Mouse (Mus musculus): ENCODE data around the gene Abhd8. TPM values are rescaled to one million over a fixed set of nuclear protein-coding genes. Genes with fewer than 3 reads are reported as not detected.
"Not testable (repeated sequence)": the region's sequence is repeated elsewhere in the genome, so short reads cannot be mapped to it uniquely, and the experiment has no call there.

The Abhd8 gene
- polyA plus RNA-seq, 1 experiment from 2014 or later, result 30.0 TPM

DNA sequence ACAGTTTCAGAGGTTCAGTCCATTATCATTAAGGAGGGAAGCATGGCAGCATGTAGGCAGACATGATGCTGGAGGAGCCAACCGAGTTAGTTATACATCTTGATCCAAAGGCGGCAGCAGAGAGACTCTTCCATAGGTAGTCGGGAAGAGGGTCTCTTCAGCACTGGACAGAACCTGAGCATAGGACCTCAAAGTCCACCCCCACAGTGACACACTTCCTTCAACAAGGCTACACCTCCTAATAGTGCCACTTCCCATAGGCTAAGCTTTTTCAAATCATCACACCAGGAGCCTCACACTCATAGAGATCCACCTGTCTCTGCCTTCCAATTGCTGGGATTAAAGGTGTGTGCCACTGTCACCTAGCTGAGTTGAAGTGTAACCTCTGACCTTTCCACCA is 26.4 kb downstream of the Abhd8 start:
- Histone ChIP-seq H3K9ac (replicated peaks; ENCODE audit: low read depth, low read length) (no peak overlapping the region), H3K27ac (ENCODE audit: low read length) (no peak overlapping the region), H3K9me3 (ENCODE audit: control insufficient read depth, low read depth, low read length) (no peaks in the 10 kb centered on the region), H3K4me1 (ENCODE audit: control insufficient read depth, insufficient read depth, low read length) (no peaks in the 10 kb centered on the region), H3K27me3 (ENCODE audit: control insufficient read depth, insufficient read depth, low read length) (no peaks in the 10 kb centered on the region), H3K36me3 (ENCODE audit: control insufficient read depth, insufficient read depth, low read length) (no peaks in the 10 kb centered on the region), H3K4me3 (ENCODE audit: low read depth, low read length) (no peak overlapping the region), H3K4me2 (replicated peaks; ENCODE audit: low read depth, low read length) (no peak overlapping the region)
- 52% methylated on average over 3 of the region's 3 CpGs for WGBS
- no peak for ATAC-seq (ENCODE audit: insufficient number of reproducible peaks, insufficient read depth, low FRiP score, low read depth)

DNA sequence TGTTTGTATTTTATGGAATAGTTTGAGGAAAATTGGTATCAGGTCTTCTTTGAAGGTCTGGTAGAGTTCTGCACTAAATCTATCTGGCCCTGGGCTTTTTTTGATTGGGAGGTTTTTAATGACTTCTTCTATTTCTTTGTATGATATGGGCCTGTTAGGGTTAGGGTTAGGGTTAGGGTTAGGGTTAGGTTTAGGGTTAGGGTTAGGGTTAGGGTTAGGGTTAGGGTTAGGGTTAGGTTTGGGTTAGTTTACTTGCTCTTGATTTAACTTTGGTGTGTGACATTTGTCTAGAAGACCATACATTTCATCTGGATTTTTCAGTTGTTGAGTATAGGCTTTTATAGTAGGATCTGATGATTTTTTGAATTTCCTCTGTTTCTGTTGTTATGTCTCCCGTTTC is 30.5 kb downstream of the Abhd8 start:
- ATAC-seq (ENCODE audit: insufficient number of reproducible peaks, insufficient read depth, low FRiP score, low read depth); H3K4me3 ChIP-seq (ENCODE audit: low read depth, low read length); H3K27ac ChIP-seq (ENCODE audit: low read length); H3K9me3 ChIP-seq (ENCODE audit: control insufficient read depth, low read depth, low read length); H3K4me1 ChIP-seq (ENCODE audit: control insufficient read depth, insufficient read depth, low read length); H3K27me3 ChIP-seq (ENCODE audit: control insufficient read depth, insufficient read depth, low read length); H3K9ac ChIP-seq (replicated peaks; ENCODE audit: low read depth, low read length); H3K4me2 ChIP-seq (replicated peaks; ENCODE audit: low read depth, low read length); H3K36me3 ChIP-seq (ENCODE audit: control insufficient read depth, insufficient read depth, low read length): not testable (repeated sequence)
- 71% methylated on average over 1 of the region's 1 CpGs for WGBS

DNA sequence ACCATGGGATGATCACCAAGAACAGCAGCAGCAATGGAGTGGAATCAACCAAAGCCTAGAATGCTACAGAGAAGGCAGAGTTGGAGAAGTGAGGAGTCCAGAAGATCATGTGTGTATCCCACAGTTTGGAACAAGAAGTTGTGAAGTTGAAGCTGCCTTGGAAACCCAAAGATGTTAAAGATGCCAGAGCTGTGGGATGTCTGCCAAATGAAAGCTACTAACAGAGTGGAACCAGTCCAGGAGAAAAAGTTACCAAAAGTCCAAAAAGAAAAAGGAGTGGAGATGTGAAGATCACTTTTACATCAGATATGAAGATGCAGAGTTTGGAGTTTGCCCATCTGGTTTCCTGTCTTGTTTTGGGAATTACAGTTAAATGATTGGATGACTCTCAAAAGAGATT is 41.3 kb downstream of the Abhd8 start:
- no peak for ATAC-seq (ENCODE audit: insufficient number of reproducible peaks, insufficient read depth, low FRiP score, low read depth)
- no peaks in the 10 kb centered on the region for H3K36me3 ChIP-seq (ENCODE audit: control insufficient read depth, insufficient read depth, low read length)

DNA sequence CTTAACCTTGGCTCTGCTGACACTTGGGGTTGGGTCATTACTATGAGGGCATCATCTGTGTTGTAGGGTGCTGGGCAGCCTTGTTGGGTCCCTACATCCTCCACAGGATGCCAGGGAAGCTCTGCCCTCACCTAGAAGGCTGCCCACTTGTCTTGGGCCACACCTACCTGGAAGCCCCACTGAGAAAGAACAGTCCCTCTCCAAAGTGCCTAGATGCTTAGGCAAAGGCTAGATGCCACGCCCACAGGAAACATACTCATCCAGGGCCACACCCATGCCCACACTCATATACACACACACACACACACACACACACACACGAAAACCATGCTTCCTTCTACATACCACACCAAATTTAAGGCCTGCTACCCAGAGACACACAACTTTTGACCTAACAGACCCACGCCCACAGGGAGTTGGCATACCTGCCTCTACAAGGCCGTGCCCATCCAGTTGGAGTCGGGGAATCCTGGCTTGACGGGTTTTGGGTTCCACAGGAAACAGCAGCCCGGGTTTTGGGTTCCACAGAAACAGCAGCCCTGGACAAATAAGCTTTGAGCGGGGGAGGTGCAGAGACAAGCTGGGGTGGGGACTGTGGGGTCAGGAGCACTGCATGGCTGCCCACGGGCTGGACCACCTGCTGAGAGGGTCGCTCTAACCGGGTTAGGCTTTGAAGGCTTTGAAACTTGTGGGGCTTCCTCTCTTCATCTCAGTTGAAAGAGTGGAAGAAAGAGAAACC is 51.8 kb downstream of the Abhd8 start:
- H3K27me3 ChIP-seq (ENCODE audit: control insufficient read depth, insufficient read depth, low read length), result no peaks in the 10 kb centered on the region
- no peak overlapping the region for H3K27ac ChIP-seq (ENCODE audit: low read length)
- H3K4me2 ChIP-seq (replicated peaks; ENCODE audit: low read depth, low read length), result no peak overlapping the region
- H3K36me3 ChIP-seq (ENCODE audit: control insufficient read depth, insufficient read depth, low read length), result peaks cover 21% of the 10 kb centered on the region; the same call in 1 of the 2 replicates
- no peak overlapping the region for H3K9ac ChIP-seq (replicated peaks; ENCODE audit: low read depth, low read length)
- peaks cover 10% of the 10 kb centered on the region; the same call in 1 of the 2 replicates for H3K4me1 ChIP-seq (ENCODE audit: control insufficient read depth, insufficient read depth, low read length)
- WGBS, result 47% methylated on average over 11 of the region's 11 CpGs
- no peak; the same call in 1 of the 2 replicates for ATAC-seq (ENCODE audit: insufficient number of reproducible peaks, insufficient read depth, low FRiP score, low read depth)
- no peaks in the 10 kb centered on the region for H3K9me3 ChIP-seq (ENCODE audit: control insufficient read depth, low read depth, low read length)
- H3K4me3 ChIP-seq (ENCODE audit: low read depth, low read length), result no peak overlapping the region

More for the DNA sequence above, 41.3 kb downstream of the Abhd8 start:
- H3K4me3 ChIP-seq (ENCODE audit: low read depth, low read length), result no peak overlapping the region
- H3K4me2 ChIP-seq (replicated peaks; ENCODE audit: low read depth, low read length), result no peak overlapping the region
- no peak overlapping the region for H3K9ac ChIP-seq (replicated peaks; ENCODE audit: low read depth, low read length)
- H3K9me3 ChIP-seq (ENCODE audit: control insufficient read depth, low read depth, low read length), result 0 out of 2 replicates have a peak, but pooled peaks cover 2% of the 10 kb centered on the region
- no peaks in the 10 kb centered on the region for H3K27me3 ChIP-seq (ENCODE audit: control insufficient read depth, insufficient read depth, low read length)
- H3K4me1 ChIP-seq (ENCODE audit: control insufficient read depth, insufficient read depth, low read length), result no peaks in the 10 kb centered on the region
- no peak overlapping the region for H3K27ac ChIP-seq (ENCODE audit: low read length)

DNA sequence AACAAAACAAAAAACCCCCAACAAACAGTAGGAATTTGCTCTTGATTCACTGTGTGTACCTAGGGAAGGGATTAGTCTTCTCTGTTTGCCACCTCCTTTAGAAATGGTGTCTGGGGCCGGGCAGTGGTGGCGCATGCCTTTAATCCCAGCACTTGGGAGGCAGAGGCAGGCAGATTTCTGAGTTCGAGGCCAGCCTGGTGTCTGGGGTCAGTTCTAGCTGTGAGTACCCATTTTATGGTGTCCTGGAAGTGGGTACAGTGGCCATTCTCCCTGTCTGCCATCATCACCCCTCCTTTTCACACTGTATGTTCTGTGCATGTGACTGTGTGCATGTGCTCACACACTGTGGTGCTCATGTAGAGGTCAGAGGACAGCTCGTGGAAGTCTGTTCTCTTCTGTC is 55.2 kb downstream of the Abhd8 start:
- H3K36me3 ChIP-seq (ENCODE audit: control insufficient read depth, insufficient read depth, low read length), result peaks cover 21% of the 10 kb centered on the region; the same call in 1 of the 2 replicates
- 87% methylated on average over 4 of the region's 4 CpGs for WGBS
- H3K27ac ChIP-seq (ENCODE audit: low read length), result no peak overlapping the region
- no peak overlapping the region for H3K4me2 ChIP-seq (replicated peaks; ENCODE audit: low read depth, low read length)
- no peak overlapping the region for H3K4me3 ChIP-seq (ENCODE audit: low read depth, low read length)
- no peak for ATAC-seq (ENCODE audit: insufficient number of reproducible peaks, insufficient read depth, low FRiP score, low read depth)
- H3K9ac ChIP-seq (replicated peaks; ENCODE audit: low read depth, low read length), result no peak overlapping the region
- peaks cover 12% of the 10 kb centered on the region; the same call in 1 of the 2 replicates for H3K4me1 ChIP-seq (ENCODE audit: control insufficient read depth, insufficient read depth, low read length)
- no peaks in the 10 kb centered on the region for H3K27me3 ChIP-seq (ENCODE audit: control insufficient read depth, insufficient read depth, low read length)
- no peaks in the 10 kb centered on the region for H3K9me3 ChIP-seq (ENCODE audit: control insufficient read depth, low read depth, low read length)

DNA sequence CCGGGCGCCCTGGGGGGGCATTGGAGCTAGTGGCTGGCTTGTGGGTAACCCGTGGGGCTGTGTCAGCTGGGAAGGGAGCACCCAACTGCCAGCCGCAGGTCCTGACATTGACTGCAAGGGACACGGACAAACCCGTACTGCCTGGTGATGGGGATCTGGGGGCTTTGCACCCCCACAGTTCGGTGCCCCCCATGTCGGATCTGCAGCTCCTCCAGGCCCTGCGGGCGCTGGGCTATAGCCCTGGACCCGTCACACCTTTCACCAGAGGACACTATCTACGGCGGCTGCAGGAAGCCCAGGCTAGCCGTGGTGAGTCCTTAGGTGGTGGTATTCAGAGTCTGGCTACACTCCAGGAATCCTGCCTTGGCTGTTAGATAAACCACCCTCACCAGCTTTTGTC is 56.0 kb downstream of the Abhd8 start:
- Histone ChIP-seq H3K4me1 (ENCODE audit: control insufficient read depth, insufficient read depth, low read length) (peaks cover 12% of the 10 kb centered on the region; the same call in 1 of the 2 replicates), H3K9me3 (ENCODE audit: control insufficient read depth, low read depth, low read length) (no peaks in the 10 kb centered on the region), H3K9ac (replicated peaks; ENCODE audit: low read depth, low read length) (no peak overlapping the region), H3K4me2 (replicated peaks; ENCODE audit: low read depth, low read length) (peak overlapping the region; percentile 95; the same call in 1 of the 2 replicates), H3K27ac (ENCODE audit: low read length) (no peak overlapping the region), H3K36me3 (ENCODE audit: control insufficient read depth, insufficient read depth, low read length) (peaks cover 21% of the 10 kb centered on the region; the same call in 1 of the 2 replicates), H3K27me3 (ENCODE audit: control insufficient read depth, insufficient read depth, low read length) (no peaks in the 10 kb centered on the region), H3K4me3 (ENCODE audit: low read depth, low read length) (no peak overlapping the region)
- ATAC-seq (ENCODE audit: insufficient number of reproducible peaks, insufficient read depth, low FRiP score, low read depth), result no peak
- 95% methylated on average over 14 of the region's 14 CpGs for WGBS

Other genes starting within 250 kb of the Abhd8 start
- gene Myo9b, start 190.9 kb downstream of the Abhd8 start, polyA plus RNA-seq (2014; fragmentation: Nextera tagmentation; extraction: Ambion mirVana), result 22.5 and 23.8 TPM in 2 replicates
- gene Haus8, start 190.7 kb downstream of the Abhd8 start, polyA plus RNA-seq (2014; fragmentation: Nextera tagmentation; extraction: Ambion mirVana), result 53.7 and 54.1 TPM in 2 replicates
- 106 and 108 TPM in 2 replicates for gene Use1, start 96.8 kb downstream of the Abhd8 start, polyA plus RNA-seq (2014; fragmentation: Nextera tagmentation; extraction: Ambion mirVana)
- 3.8 TPM in 2 replicates for gene Ocel1, start 92.4 kb downstream of the Abhd8 start, polyA plus RNA-seq (2014; fragmentation: Nextera tagmentation; extraction: Ambion mirVana)
- gene Nr2f6, start 81.7 kb downstream of the Abhd8 start, polyA plus RNA-seq (2014; fragmentation: Nextera tagmentation; extraction: Ambion mirVana), result 52.7 and 65.5 TPM in 2 replicates
- 8.6 and 9.6 TPM in 2 replicates for gene Ushbp1, start 67.9 kb downstream of the Abhd8 start, polyA plus RNA-seq (2014; fragmentation: Nextera tagmentation; extraction: Ambion mirVana)
- gene Babam1, start 66.8 kb downstream of the Abhd8 start, polyA plus RNA-seq (2014; fragmentation: Nextera tagmentation; extraction: Ambion mirVana), result 92.2 and 94.2 TPM in 2 replicates
- gene Ankle1, start 57.6 kb downstream of the Abhd8 start, polyA plus RNA-seq (2014; fragmentation: Nextera tagmentation; extraction: Ambion mirVana), result 30.9 and 39.8 TPM in 2 replicates
- gene Mrpl34, start 1.3 kb upstream of the Abhd8 start, polyA plus RNA-seq (2014; fragmentation: Nextera tagmentation; extraction: Ambion mirVana), result 139 and 154 TPM in 2 replicates
- gene Dda1, start 5.5 kb upstream of the Abhd8 start, polyA plus RNA-seq (2014; fragmentation: Nextera tagmentation; extraction: Ambion mirVana), result 94.8 and 98.9 TPM in 2 replicates
- gene Ano8, start 22.3 kb upstream of the Abhd8 start, polyA plus RNA-seq (2014; fragmentation: Nextera tagmentation; extraction: Ambion mirVana), result 2.3 TPM in 2 replicates
- 7.1 and 7.2 TPM in 2 replicates for gene Gtpbp3, start 24.4 kb upstream of the Abhd8 start, polyA plus RNA-seq (2014; fragmentation: Nextera tagmentation; extraction: Ambion mirVana)
- gene Plvap, start 48.1 kb upstream of the Abhd8 start, polyA plus RNA-seq (2014; fragmentation: Nextera tagmentation; extraction: Ambion mirVana), result 67.1 and 67.5 TPM in 2 replicates
- 0.41 and 0.58 TPM in 2 replicates for gene Ccdc194, start 62.1 kb upstream of the Abhd8 start, polyA plus RNA-seq (2014; fragmentation: Nextera tagmentation; extraction: Ambion mirVana)
- 7.6 and 10.9 TPM in 2 replicates for gene Bst2, start 73.8 kb upstream of the Abhd8 start, polyA plus RNA-seq (2014; fragmentation: Nextera tagmentation; extraction: Ambion mirVana)
- 103 and 105 TPM in 2 replicates for gene Mvb12a, start 79.3 kb upstream of the Abhd8 start, polyA plus RNA-seq (2014; fragmentation: Nextera tagmentation; extraction: Ambion mirVana)
- gene Tmem221, start 95.2 kb upstream of the Abhd8 start, polyA plus RNA-seq (2014; fragmentation: Nextera tagmentation; extraction: Ambion mirVana), result 1.4 and 1.9 TPM in 2 replicates
- gene Nxnl1, start 102.9 kb upstream of the Abhd8 start, polyA plus RNA-seq (2014; fragmentation: Nextera tagmentation; extraction: Ambion mirVana), result not detected in 2 replicates
- 28.2 and 29.4 TPM in 2 replicates for gene Slc27a1, start 105.2 kb upstream of the Abhd8 start, polyA plus RNA-seq (2014; fragmentation: Nextera tagmentation; extraction: Ambion mirVana)
- 258 and 266 TPM in 2 replicates for gene Pgls, start 128.5 kb upstream of the Abhd8 start, polyA plus RNA-seq (2014; fragmentation: Nextera tagmentation; extraction: Ambion mirVana)
- 3.4 and 4.5 TPM in 2 replicates for gene Fam129c, start 134.0 kb upstream of the Abhd8 start, polyA plus RNA-seq (2014; fragmentation: Nextera tagmentation; extraction: Ambion mirVana)
- gene Colgalt1, start 147.3 kb upstream of the Abhd8 start, polyA plus RNA-seq (2014; fragmentation: Nextera tagmentation; extraction: Ambion mirVana), result 87.6 and 89.1 TPM in 2 replicates
- gene Unc13a, start 208.1 kb upstream of the Abhd8 start, polyA plus RNA-seq (2014; fragmentation: Nextera tagmentation; extraction: Ambion mirVana), result 1.4 and 1.7 TPM in 2 replicates
- 5.4 and 6.0 TPM in 2 replicates for gene Jak3, start 212.6 kb upstream of the Abhd8 start, polyA plus RNA-seq (2014; fragmentation: Nextera tagmentation; extraction: Ambion mirVana)
- gene Insl3, start 225.6 kb upstream of the Abhd8 start, polyA plus RNA-seq (2014; fragmentation: Nextera tagmentation; extraction: Ambion mirVana), result 1.3 and 1.7 TPM in 2 replicates
- gene B3gnt3, start 238.1 kb upstream of the Abhd8 start, polyA plus RNA-seq (2014; fragmentation: Nextera tagmentation; extraction: Ambion mirVana), result 4.7 and 5.4 TPM in 2 replicates